Mouse (Mus musculus) layer of hippocampus, adult 9-10 months (tissue): ENCODE data around the gene Spsb4.

ENCODE experiments used
- DNase-seq: peaks from one replicate; pipeline ENCODE4 v3.0.0; 2022; ENCODE audit warnings: low spot score

The Spsb4 gene

DNA sequence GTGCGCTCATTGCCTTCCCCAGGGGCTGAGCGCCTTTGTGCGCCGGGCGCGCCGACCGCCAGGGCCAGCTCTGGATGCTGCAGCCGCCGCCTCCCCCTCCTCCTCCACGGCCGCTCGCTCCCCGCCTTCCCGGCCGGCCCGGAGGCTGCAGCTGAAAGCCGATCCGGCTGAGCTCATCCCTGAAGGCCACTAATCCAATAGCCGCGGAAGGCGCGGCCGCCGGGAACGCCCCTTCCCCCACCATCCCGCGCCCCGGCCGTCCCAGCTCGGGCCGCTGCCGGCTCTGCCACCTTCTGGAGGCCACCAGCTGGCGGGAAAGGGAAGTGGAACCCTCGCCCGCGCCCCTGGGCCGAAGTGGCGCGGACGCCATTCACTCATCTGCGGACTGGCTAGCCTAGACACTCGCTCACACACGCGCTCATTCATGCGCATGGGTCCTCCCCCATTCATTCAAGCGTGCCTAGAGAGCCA lies at the start of gene Spsb4:
Gene Spsb4, minus strand, starts transcription at position 167 of the 471 bp plus-strand sequence.
- DNase-seq, result no peak

DNA sequence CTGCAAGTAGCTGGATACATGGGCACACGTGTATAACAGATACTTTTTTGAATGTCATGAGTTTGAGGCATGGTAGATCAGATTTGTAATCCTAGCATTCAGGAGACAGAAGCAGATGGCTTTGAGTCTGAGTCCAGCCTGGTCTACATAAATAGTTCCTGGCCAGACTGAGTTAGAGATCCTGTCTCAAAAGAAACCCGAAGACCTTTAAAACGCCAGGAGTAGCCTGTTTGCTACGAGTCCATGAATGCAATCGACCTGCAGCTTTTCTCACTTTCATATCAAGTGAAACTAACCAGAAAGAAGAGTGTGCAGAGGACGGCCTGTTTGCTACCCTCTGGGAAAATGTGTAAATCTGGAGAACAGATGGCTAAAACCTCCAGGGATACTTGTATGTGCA lies 49.1 kb upstream of the Spsb4 start:
- no peak for DNase-seq

DNA sequence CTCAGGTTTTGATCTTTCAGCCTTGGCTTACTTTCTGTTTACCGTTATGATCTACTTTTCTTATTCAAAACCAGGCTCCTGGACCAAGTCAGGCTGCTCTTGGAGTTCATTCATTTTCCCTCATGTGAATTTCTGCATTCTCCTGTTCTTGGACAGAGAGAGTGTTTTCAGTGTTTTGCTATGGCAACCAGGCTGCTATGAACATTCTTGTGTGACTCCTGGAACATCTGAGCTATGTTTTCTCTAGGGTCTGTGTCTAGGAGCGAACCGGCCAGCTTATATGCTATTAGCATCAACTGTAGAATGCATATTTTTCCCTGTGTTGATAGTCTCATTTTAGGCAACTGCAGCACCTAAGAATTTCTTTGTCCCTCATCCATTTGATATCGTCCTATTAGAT lies 47.2 kb upstream of the Spsb4 start:
- DNase-seq, result no peak

DNA sequence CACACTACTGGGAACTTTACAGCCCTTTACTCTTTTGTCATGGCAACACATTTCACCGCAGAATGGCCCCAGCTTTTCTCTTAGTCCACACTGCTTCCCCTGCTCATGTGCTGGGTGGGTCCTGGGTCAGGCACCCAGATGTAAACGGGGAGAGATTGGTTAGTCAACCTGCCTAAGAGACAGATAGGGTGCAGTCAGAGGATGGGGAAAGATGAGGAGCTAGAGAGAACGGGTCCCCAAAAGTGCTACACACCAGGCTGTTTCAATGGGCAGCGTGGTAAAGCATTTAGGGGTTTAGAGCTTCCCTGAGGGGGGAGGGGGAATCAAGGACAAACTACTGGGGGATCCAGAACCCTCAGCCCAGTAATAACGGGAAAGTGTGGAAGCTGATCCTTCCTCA lies 46.6 kb upstream of the Spsb4 start:
- no peak for DNase-seq

DNA sequence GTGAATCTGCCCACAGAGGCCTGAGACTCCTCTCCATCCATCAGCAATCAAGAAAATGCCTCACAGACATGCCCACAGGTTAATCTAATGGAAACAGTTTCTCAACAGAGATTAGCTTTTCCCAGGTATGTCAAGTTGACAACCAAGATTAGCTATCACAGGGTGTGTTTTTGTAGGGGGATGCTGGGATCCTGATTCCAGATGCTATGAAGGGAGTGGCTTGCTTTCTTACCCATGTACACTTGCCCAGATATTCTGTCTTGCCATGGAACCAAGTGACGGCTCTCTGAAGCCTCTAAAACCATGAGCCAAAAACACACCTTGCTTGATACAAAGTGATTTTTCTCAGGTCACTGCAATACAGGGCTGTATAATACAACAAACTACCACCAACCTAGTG lies 45.5 kb upstream of the Spsb4 start:
- no peak for DNase-seq

DNA sequence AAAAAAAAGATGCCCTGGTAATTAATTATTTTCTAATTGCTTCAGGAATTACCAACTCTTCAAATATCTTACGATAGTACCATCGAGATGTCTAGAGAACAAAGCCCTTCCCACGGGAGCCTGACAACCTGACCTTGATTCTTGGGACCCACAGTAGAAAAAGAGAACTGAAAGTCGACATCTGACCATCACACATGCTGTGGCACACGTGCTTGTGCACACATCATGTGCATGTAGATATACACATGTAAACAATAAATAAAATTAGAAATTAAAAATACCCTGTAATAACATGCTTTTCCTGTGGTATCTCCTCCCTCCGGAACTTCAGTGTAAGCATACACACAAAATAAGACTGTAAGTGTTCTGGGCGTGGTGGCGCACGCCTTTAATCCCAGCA lies 43.1 kb upstream of the Spsb4 start:
- DNase-seq, result no peak

DNA sequence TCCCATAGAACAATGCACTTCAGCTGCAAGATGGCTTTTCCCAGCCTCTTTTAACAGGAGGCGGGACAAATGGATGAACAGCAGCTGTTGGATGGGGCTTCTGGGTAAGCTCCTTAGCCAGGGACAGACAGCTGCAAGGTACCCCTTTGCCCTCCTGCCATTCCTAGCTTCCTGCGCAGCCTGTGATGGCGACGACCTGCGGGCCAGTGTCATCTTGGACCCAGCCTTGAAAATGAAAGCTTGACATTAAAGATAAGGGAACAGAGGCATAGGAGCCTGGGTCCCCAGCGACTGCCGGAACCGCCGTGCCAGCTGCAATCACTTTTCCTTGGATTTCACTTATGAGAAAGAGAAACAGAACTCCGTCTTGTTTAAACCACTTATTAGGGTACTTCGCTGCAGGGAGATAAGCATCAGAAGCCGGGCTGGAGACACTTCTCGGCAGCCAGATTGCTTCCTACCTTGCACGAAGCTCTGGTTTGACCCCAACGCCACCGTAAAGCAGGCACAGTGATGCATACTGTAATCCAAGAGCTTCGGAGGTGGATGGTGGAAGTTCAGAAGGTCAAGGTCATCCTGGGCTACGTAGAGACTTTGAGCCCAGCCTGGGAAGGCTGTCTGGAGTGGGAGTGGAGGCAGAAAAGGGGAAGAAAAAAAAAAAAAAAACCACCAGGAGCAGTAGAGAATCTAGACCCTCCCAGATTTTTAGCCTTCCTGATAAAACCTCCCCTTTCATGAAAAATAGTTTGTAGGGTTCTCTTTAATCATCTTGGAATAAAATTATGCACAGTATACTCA lies 38.1 kb upstream of the Spsb4 start:
- DNase-seq, result no peak

DNA sequence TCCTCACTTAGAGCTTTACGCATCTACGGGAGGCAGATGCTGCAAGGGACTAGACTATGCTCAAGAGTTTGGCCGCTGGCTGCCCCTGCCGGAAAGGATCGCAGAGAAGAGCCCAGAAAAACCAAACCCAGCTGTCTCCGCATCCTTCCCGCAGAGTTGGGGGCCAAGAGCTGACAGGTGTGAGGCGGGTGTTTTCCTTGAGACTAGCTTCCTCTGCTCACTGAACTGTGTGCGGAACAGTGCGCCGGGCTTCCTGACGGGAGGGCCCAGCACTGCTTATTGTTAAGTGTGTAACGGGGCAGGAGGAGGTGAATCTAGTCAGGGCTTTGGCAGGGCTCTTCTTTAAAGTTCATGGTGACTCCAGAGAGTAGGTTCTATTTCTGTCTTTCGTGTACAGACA lies 37.3 kb upstream of the Spsb4 start:
- DNase-seq, result no peak

DNA sequence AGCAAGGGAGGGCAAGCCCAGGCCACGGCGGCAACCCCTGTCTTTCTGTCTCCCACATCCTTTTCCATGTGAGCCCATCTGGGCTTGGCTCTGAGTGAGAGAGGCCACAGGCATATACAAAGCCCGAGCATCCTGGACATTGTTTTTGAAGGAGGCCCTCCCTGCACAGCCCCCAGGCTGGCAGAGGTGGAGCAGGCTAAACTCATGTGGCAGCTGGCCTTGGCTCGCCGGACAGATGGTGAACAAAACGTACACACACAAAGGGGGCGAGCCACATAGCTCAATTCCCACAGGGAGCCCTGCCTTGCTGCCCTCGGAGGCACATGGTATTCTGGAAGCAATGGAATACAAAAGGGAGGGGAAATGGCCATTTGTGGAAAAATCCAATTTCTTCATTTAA lies 32.5 kb upstream of the Spsb4 start:
- no peak for DNase-seq

DNA sequence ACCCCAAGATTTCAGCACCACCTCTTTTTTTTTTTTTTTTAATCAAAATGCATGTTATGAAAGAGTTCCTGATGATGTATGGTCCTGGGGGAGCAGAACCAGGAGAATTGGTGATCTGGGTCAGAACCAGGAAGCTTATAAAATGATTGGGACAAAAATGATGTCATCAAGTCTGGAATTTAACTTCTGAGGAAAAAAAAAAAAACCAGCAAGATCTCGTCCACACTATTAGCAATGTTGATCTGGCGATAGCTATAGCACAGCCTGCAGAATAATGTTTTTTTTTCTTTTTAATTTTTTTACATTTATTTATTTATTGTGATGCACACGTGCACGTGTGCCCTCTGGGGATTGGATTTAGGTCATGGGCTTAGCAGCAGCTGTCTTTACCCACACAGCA lies 27.6 kb upstream of the Spsb4 start:
- DNase-seq, result no peak

DNA sequence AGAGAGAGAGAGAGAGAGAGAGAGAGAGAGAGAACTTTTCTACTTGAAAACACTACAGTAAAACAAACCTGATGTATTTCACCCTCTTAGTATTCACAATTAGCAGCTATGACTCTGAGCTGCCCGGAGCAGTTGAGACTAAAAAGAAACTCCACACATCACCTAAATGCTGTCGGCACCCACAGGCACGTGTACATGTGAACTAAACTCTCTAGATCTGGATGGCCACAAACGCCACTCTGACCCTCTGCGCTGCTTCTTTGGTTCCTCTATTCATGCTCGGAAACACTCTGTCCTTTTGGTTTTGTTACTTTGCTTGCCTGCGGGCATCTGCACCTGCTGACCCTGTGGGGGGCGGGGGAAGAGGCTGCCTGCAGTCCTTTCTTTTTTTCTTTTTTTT lies 23.0 kb upstream of the Spsb4 start:
- no peak for DNase-seq

DNA sequence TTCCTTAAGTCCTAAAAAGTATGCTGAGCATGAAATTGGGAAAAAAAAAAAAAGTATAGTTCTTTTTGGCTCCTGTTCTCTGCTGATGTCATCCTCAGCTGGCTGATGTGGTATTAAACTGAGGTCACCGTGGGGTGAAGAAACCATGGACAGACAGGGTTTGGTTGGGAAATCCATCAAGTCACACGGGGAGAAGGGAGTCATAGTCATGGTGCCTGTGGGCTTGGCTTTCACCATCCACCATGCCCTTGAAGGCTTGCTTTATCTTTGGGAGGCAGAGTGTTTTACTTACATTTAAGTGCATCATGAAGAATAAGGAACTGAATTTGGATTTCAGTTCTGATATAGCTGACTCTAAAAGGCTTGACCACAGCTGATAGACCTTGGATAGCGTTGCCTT lies 19.4 kb upstream of the Spsb4 start:
- DNase-seq, result no peak

DNA sequence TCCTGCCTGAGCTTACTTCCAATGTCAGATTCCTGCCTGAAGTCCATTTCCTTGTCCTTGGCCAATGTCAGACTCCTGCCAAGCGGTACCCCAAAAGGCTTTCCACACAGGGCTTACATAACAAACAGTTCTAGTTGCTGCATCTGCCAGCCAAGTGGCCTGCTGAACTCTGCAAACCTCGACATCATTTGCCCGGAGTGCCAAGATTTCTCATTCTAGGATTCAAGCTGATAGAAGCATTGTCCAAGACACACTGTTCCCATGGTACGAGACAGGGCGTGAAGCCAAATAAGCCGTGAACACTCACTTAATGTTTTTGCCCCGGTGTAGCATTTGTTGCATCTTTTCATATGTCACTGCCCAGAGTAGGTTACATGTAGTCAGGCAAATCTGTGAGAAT lies 18.0 kb upstream of the Spsb4 start:
- DNase-seq, result no peak

DNA sequence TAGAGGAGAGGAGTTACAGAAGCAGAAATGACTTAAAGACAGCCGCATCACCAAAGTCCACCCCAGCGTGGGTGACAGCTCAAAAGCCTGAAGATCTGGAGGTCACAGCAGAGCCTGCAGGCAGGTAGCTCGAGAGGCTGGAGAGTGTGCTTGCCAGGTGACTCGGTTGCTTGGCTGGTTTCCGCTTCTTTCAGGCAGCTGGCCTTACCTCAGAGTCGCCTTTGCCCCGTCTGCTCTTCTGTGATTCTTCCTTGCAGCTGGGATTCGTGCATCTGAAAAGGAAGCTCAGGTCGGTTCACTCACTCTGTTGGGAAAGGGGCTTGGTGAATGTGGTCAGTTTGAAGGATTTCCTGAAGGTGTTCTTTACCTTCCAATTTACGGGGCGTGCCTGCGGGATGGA lies 8.7 kb upstream of the Spsb4 start:
- no peak for DNase-seq

DNA sequence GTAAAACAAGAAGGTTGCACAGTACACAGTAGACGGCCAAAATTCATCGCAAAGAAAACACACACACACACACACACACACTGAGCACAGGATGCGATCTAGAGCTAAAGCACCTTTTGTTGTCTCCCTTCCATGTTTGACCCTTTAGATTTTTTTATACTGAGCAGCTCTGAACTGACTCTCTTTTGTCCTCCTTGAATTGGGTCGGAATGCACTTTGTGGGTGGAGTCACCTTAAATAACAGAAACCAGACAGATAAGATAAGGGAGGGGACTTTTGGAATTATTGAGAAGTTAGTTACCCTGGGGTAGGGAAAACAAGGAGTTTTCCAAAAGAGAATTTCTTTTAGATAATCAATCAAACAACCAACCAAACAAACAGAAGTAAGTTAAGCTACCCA lies 7.4 kb upstream of the Spsb4 start:
- DNase-seq, result no peak

DNA sequence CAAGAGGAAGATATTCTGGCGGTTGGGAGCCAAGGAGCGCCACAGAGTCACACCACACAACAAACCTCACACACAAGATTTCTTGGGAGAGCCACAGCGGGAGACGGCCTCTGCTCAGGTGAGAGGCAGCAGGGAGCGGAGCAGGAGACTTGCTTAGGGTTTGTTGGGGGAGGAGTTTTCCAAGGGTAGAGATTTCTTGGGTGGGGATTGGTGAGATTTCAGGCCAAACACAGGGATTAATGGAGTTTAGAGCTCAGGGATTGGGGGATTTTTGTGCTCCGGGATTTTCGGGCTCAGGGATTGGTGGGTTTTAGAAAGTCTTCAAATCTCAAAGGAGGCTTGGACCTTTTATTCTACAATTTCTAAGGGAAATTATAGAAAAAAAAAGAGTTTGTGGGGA lies 5.8 kb upstream of the Spsb4 start:
- DNase-seq, result no peak

DNA sequence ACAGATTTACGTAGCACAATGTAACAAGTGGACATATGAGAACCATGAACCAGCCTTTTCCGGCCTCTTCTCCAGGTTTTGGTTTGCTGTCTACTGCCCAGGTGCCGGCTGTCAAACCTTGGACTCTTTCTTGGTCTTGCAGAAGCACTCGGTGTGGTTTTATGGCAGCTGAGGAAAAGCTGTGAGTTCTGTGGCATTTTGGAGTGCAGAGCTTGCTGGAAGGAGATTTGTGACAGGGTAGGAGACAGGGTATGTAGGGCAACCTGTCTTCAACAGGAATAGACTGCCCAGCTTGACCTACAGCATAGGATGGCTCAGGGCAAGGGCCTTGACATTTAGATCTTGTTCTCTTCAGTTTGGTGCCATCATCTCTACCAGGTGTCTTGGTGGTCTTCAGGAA lies 4.3 kb upstream of the Spsb4 start:
- no peak for DNase-seq

DNA sequence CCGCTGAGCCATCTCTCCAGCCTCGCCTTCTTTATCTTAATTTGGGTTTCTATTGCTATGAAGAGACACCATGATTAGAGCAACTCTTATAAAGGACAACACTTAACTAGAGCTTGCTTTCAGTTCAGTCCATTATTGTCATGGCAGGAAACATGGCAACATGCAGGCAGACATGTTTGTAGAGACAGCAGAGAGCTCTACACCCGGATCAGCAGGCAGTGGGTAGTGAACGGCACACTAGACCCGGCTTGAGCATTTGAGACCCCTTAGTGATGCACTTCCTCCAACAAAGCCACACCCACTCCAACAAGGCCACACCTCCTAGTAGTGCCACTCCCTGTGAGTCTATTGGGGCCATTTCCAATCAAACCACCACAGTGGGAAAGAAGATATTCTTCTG lies 3.7 kb upstream of the Spsb4 start:
- no peak for DNase-seq

DNA sequence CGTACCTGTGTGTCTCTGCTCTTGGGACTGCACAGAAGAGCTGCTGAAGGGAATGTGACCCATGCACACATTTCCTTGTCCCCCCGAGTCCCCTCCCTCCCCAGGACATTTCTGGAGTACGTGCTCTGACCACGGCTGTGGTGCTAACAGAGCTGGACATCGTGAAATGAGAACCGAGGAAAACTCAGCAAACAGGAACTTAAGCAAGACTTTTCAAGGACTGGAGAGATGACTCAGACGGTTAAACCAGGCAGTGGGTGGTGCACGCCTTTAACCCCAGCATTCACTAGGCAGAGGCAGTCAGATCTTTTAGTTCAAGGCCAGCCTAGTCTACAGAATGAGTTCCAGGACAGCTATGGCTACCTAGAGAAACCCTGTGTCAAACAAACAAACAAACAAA lies 1.5 kb upstream of the Spsb4 start:
- DNase-seq, result no peak

DNA sequence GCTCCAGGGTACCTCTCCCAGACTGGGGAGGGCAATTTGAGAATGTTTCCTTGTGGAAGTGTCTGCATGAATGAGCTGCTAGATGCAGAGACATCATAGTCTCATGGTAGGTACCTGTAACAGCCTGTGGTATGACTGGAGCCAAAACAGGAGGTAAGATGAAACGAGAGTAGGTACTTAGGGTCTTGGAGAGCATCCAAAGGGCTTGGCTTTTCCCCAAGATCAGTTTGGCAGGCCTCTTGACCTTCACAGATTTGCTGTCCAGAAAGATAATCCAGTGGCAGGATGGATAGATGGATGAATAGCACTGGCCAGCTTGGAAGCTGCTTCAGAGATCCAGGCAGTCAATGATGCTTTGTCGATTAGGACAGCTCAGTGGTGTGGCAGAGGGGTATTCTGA lies 1.0 kb upstream of the Spsb4 start:
- DNase-seq, result no peak

DNA sequence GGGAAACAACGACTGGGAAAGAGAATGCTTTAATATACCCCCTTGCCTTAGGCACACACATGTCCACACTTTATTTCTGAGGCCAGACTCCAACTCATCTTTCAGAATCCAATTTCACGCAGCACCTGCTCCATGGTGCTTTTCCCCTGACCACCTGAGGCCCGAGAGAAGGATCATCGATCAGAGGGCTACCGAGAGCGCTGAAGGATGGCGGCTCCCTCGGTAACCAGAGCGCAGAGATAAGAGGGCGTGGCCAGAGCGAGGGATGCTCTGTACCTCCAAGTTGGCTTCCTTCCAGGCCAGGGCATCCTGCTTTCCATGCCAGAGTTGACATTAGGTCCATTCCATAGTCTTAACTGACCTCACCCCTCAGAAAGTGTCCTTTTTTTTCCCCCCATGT lies 588 bp upstream of the Spsb4 start:
- no peak for DNase-seq

DNA sequence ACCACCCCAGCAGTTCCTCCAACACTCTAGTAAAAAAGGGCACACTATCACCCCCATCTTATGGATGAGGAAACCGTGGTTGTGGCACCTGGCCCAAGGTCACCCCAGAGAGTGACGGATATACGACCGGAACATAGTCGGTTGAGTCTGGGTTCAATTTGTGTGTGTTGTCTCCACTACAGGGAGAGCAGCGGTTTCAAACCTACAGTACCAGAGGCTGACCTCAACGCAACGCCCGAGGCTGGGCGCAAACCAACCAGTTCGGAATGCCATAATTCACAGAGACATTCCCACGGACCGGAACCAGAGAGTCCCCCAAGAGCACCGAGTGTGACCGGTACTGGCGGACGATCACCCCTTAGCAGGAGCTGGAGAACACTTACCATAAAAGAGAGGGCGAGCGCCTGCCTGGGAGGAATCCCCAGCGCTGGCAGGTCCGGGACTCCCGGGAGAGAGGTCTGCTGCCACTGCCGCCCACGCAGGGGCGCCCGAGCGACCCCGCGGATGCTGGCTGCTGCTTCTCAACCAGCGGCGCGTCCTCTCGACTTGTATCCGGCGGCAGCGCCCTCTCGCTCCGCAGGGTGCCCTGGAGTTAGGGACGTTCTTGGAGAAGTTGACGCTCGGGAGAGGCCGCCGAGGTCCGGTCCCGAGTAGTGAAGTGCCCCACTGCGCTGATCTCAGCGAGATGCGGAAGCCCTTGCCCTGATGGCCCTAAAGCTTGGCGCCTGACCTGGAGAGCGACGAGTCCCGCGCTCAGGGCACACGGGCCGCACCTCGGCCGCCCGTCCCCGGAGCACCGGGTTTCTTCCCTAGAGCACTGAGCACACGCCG lies 617 bp downstream of the Spsb4 start:
- DNase-seq, result no peak

DNA sequence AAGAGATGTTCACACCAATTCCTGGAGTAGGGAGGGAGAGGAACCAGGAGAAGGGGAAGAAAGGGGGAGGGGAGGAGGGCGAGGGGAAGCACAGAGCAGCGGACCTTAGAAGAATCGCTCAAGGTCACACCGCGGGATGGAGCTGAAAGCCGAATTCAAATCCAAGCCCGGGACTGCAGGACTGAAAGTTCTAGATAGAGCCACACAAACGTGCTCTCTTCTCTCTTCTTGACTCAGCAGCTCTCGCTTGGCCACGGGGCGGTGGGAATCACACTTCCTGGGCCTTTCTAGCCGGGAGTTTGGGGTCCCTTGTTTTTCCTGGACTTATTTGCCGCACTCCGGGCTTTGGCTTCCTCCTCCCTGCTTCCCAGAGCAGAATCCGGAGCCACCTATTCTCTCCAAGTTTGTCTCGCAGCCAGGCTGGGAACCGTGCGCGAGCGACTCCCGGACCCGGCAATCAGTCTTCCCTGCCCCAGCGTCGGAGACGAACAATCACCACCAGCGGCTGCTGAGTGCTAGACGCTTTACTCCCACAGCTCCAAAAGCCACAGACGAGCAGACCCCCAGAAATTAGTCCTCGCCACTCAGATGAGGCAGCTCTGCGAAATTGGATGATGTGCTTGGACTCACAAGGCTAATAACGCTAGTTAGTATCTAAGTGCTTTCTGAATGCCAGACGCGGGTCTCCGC lies 1.4 kb downstream of the Spsb4 start:
- no peak for DNase-seq
